Mouse (Mus musculus): ENCODE measurements around the gene Ppp1ca.

Ppp1ca gene

DNA sequence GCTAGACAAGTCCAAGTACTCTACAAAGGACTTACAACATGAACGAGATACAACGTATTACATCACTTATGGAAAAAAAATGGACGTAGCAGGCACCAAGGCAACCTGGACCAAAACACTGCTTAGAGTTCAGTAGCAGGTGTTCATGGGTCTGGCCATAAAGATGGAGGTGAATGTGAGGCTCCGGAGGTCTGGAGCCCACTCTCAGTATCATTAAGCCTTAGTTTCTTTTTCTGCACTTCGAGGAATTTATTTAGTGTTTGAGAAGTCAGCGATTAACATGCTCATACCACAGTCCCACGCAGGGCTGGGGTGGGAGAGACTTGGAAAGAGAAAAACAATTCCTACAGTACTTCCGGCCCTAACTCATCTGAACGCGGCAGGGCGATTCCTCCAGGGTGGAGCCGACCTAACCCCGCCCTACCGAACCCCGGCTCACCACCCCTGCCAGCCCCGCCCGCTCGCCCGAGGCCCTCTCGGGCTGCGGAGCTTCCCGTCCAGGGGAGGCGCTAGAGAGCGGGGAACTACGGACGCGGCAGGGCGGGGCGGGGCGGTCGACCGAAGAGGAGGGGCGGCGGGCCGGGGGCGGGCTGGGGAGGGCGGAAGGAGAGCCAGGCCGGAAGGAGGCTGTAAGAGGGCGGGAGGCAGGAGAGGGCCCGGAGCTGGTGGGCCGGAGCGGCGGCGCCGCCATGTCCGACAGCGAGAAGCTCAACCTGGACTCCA, at the start of gene Ppp1ca:
Ppp1ca (plus strand) TSS at position 538 of the 723 bp plus-strand sequence.
- peak; percentile 83 for DNase-seq (ENCODE audit: low read depth, low spot score)

DNA sequence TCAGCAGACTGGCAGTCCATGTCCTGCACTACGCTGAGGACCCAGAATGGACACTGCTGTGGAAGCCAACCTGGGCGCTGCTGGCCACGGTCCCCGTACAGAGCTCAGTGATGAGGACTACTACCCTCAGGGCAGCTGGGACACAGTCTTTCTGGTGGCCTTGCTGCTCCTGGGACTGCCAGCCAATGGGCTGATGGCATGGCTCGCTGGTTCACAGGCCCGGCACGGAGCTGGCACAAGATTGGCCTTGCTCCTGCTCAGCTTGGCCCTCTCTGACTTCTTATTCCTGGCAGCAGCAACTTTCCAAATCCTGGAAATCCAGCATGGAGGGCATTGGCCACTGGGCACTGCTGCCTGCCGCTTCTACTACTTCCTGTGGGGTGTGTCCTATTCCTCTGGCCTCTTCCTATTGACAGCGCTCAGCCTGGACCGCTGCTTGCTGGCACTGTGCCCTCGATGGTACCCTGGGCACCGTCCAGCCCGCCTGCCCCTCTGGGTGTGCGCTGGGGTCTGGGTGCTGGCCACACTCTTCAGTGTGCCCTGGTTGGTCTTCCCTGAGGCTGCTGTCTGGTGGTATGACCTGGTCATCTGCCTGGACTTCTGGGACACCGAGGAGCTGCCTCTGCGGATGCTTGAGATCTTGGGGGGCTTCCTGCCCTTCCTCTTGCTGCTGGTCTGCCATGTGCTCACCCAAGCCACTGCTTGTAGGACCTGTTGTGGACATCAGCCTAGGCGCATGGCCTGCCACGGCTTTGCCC, 49.3 kb upstream of the Ppp1ca start:
- DNase-seq (ENCODE audit: low read depth, low spot score), result no peak

DNA sequence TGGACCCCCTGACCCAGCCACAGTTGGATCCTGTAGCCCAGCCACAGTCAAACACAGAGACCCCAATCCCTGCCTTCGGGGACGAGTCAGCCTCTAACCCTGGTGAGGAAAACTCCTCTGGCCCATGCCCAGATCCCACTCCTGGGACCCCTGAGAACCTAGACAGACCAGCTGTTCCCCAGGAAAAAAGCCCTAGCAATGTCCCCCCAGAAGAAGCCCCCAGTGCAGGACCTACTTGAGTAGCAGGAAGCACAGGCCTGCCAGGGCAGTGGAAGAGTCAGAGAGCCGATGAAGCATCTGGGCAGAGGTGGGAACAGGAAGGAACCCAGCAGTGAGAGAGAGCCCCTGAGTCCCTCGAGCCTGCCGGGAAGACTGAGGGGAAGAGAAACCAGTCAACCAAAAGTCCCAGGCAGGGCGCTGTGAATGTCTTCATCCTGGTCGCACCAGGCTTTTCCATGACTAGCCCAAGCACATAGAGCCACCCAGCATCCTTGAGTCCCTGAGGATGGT, 48.1 kb upstream of the Ppp1ca start, which contains the start of gene Cabp4:
Cabp4 (minus strand) TSS at position 275 of the 510 bp plus-strand sequence.
- DNase-seq (ENCODE audit: low read depth, low spot score), result no peak

DNA sequence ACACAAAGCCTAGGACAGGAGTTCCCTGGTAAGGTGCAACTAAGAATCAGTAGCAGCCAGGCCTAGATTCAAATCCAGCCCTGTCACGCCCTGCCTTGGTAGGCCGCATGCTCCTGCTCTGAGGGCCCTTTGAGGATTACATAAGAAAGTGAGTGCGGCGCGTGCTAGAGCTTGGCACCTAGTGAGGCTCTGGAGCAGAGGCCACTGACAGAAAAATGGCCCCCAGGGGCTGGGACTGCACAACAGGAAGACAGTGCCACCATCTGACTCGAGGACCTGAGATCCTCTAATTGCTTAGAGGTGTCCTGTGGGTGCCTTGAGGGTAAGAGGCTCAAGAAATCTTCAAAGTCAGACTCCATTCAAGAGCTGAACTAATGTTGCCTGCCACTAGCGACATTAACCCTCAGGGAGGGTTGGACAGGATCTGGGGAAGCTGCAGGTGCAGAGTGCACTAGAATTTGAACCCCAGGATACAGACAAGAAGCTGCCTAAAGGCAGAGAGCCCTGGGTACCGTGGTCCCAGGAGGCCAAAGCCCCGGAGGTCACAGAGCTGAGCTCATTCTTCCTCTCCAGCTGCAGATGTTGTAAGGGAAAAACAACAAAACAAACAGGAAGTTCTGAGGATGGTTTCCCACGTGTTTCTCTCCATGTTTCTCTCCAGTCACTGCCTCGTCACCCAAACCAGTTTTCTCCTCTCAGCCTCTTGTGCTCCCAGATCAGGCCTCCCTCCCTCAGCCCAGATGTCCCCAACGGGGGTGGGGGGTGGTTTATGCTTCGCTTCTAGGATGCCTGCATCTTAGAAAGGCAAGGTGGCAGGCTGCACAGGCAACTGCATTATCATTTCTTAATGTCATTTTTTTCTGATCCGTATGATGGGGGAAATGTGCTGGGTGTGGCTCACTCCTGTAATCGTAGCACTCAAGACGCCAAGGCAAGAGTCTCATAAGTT, 47.0 kb upstream of the Ppp1ca start:
- DNase-seq (ENCODE audit: low read depth, low spot score), result no peak

DNA sequence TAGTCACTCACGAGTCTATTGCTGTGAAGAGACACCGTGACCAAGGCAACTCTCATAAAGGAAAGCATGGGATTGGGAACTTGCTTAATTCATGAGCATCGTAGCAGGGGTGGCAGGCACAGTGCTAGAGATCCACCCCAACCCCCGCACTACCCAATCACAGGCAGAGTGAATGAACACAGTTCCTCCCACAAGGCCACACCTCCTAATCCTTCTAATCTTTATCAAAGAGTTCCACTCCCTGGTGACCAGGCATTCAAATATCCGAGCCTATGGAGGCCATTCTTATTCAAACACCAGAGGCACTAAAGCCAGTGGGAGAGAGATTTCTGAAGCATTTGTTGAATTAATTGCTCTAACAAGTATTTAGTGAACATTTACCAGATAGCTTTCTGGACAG, 45.9 kb upstream of the Ppp1ca start:
- DNase-seq (ENCODE audit: low read depth, low spot score), result no peak

DNA sequence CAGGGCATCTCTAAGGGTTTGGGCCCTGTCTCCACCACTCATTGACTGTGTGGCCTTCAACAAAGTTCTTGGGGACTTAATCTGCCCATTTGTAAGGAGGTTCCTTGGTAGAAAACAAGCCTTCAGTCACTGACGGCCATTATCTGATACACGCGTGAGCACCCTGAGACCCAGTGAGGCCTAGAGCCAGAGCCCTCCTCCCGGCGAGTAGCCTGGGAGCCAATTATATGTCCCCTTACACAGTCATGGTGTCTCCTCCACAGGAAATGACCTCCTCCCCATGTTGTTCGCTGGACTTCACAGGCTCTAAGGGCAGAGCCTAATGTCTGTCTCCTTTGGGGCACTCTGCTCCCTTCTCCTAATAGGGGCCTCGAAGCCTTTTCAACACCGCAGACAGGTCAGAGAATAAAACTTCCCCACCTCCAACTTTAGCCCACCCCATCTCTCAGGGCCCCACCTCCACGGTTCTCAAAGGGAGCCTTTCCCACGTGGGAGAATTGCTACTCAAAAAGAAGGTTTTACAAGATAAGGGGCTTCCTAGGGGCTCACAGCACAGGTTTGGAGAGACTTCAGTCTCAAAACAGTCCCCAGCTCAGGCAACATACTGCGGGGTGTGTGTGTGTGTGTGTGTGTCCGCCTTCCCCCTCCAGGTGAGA, 45.4 kb upstream of the Ppp1ca start:
- DNase-seq (ENCODE audit: low read depth, low spot score), result no peak

DNA sequence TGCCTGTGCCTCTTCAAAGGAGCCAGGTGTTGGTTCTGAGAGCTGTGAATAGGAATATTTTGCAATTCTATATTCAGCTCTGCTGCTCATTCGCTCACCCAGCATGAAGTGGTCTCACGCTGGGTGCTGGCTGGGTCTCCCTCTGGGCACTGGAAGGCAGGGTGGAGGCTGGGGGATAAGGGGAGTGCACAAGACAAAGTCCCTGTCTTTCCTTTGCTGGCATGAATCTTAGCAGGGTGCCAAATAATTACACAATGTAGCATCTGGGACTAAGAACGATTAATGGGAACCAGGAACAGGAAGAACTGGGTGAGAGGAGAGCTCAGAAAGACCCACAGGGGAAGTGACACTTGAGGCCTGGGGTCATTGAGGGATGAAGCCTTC, 44.9 kb upstream of the Ppp1ca start:
- DNase-seq (ENCODE audit: low read depth, low spot score), result no peak

DNA sequence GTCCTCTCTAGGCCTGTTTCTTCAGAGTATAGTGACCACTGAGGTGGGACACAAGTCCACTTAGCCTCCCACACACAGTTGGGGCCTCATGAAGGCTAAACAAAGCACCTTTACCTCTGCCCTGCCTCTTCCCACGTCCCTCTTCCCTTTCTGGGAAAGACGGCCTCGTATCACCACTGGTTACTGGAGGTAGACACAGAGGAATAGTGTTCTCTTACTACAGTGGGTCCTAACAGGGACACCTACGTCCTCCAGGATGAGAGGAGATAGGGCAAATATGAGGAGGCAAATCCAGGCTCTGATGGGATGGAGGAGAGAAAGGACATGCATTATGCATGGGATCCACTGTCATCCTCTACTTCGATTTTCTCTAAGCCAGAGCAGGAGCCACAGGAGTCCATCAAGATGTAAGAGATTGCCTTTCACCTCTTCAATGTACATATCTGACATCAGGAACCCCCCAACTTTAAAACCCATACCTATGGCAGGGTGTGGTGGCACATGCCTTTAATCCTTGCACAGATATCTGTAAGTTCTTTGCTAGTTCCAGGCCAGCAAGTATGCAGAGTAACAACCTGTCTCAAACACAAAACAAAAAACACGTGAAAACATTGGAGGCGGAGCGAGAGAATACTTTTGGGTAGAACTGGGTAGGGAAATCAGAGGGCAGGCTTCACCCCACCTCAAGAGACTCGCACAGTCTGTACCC, 43.9 kb upstream of the Ppp1ca start:
- no peak for DNase-seq (ENCODE audit: low read depth, low spot score)

DNA sequence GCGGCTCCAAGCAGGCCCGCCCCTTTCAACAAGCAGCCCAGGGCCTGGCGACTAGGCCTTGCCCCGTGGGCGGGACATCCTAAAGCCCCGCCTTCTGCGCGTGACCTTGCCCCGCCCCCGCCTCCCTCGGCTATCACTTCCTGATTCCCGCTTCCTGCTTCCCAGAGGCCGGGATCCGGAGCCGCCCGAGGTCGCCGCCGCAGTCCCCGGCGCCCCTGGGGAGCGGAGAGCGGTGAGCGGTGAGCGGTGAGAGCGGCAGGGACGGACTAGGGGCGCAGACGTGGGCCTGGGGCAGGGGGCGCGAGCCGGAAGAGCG, 43.4 kb upstream of the Ppp1ca start, which contains the start of gene Coro1b:
Coro1b (plus strand) TSS at position 129 of the 316 bp plus-strand sequence.
- DNase-seq (ENCODE audit: low read depth, low spot score), result peak; percentile 75

DNA sequence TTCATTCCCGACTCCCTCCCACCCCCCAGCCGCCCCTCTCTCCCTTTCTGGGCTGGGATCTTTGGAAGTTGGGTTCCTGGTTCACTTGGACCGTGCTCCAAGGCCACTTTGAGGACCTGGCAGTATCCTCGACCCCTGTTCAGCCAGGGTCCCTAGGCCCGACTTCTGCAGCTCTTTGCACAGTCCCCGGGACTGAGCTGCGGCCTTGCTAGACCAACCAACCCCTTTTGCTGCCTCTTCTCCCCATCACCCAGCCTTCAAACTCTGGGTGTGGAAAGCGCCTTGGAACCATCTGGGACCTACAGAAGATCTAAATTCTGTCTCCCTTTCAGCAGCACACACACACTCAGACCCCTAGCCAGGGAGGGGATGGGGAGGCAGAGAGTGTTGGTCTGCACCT, 43.0 kb upstream of the Ppp1ca start:
- no peak for DNase-seq (ENCODE audit: low read depth, low spot score)

DNA sequence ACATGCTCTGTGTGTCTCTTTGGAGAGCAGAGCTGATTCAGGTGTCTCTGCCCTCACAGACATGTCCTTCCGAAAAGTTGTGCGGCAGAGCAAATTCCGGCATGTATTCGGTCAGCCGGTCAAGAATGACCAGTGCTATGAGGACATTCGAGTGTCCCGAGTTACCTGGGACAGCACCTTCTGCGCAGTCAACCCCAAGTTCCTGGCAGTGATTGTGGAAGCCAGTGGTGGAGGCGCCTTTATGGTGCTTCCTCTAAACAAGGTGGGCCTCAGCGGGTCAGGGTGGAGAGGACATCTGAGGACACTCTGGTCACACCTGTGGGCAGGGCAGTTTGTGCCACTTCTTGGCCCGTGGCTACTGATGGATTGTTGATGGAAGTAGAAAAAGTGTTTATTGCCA, 42.6 kb upstream of the Ppp1ca start:
- DNase-seq (ENCODE audit: low read depth, low spot score), result no peak

DNA sequence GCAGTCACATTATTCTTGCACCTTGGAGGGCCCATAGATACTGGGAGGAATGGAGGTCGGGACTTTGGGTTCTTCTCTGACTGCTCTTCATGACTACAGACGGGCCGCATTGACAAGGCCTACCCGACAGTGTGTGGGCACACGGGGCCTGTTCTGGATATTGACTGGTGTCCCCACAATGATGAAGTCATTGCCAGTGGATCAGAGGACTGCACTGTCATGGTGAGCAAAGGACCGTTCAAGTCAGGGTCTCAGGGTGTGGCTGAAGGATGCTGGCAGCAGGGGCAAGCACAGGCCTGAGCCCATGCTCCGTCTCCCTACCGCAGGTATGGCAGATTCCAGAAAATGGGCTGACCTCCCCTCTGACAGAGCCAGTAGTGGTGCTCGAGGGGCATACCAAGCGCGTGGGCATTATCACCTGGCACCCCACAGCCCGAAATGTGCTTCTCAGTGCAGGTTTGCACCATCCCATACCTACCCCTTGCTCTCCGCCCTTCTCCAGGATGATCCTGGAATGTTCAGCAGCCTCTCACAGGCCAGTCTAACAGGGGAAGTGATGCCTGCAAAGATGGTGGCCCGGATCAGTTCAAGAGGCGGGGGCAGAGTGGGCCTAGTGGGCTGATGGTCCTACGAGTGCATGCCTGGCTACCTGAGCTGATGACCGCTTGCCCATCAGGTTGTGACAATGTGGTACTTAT, 42.0 kb upstream of the Ppp1ca start:
- DNase-seq (ENCODE audit: low read depth, low spot score), result no peak

DNA sequence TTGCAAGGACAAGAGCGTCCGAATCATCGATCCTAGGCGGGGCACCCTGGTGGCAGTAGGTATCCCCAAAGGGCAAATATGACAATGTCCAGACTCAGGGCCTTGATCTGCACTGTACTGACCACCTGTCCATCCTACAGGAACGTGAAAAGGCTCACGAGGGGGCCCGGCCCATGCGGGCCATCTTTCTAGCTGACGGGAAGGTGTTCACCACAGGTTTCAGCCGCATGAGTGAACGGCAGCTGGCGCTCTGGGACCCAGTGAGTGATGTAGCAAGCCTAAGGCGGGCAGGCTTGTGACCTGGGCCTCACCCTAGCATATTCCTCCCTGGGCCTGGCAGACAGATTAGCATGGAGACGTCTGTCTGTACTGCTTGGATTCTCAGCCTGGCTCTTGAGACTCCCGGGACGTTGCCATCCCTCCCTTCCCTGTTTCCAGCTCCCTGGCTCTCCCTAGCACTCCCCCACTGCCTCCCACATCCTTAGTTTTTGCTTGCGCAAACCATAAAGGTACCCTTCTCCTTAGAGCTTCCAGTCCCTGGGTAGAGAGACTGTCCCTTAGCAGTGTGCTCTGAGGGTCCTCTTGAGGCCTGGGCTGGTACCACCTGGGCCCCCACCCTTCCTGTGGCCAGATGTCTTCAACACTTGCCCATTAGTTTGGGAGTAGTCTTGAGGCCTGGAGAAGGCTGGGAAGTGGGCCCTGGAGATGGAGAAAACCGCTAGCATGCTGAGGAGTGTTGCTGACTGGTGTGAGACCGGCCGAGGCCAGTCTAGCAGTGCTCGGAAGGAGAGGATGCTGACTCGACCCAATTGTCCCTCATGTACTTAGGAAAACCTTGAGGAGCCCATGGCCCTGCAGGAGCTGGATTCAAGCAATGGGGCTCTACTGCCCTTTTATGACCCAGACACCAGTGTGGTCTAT, 41.0 kb upstream of the Ppp1ca start:
- no peak for DNase-seq (ENCODE audit: low read depth, low spot score)

DNA sequence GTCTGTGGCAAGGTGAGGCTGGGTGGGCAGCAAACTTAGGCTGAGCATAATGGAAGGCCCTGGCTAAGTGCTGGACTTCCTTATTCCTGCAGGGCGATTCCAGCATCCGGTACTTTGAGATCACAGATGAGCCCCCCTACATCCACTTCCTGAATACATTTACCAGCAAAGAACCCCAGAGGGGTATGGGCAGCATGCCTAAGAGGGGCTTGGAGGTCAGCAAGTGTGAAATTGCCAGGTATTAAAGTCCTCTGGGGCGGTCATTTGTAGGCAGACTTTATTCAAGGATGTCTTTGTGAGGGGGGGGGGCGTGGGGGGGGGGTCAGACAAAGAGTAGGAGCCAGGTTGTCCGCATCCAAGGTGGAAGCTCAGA, 40.4 kb upstream of the Ppp1ca start:
- DNase-seq (ENCODE audit: low read depth, low spot score), result no peak

DNA sequence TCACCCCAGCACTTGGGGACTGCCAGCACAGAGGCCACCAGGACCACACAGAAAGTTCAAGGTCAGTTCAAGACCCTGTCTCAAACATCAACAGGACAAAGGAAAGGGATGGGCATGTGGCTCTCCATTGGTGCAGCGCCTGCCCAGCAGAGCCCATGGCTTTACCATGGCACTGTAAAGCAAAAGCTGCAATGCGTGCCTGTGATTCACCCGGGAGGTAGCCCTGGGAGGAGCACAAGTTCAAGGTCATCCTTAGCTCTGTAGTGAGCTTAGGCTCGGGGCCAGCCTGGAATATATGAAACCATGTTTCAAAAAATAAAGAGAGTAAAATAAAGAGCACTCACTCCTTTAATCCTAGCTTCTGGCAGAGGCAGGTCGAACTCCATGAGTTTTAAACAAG, 40.0 kb upstream of the Ppp1ca start:
- no peak for DNase-seq (ENCODE audit: low read depth, low spot score)

DNA sequence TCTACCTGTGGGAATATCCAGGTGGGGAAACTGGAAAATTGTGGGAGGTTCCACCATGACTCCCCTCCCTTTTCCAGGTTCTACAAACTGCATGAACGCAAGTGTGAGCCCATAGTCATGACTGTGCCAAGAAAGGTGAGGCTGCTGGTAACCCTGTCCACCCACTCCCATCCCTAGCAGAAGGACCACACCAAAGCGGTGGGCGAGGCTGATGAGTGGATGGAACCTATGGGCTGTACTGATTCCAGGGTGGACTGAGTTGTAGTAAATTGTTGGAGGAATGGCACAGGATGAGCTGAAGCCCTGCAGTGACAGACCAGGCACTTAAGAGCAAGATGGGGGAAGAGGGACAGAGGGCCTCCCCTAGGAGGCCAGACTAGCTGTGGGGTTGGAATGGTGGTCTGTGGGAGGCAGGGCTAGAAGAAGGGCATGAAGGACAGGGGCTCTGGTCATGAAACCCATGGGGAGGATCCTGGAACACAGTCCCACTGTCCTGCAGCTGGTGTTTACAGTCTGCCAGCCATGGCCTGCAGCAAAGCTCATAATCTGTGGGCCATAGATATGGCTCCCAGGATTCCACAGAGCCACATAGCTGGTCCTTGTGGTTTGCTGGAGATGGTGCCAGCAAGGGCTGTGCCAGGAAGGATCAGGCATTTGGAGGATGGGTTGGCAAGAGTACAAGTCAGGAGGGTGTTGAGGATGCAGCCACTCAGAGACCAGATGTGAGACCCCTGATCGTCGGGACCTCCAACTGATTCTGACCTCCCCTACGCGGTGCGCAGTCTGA, 39.2 kb upstream of the Ppp1ca start:
- no peak for DNase-seq (ENCODE audit: low read depth, low spot score)

DNA sequence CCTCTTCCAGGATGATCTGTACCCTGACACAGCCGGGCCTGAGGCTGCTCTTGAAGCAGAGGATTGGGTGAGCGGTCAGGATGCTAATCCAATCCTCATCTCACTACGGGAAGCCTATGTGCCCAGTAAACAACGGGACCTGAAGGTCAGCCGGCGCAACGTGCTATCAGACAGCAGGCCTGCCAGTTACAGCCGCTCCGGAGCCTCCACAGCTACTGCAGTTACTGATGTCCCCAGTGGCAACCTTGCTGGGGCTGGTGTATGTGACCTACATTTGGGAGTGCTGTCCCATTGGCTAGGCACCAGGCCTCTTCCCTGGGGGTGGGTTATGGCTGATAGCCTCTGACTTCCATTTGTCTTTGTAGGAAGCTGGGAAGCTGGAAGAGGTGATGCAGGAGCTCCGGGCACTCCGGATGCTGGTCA, 38.6 kb upstream of the Ppp1ca start, which contains the start of gene Ptprcap:
Ptprcap (plus strand) TSS at position 373 of the 423 bp plus-strand sequence.
- no peak for DNase-seq (ENCODE audit: low read depth, low spot score)
